Mouse (Mus musculus) midbrain, embryonic 12.5 days (tissue): ENCODE measurements at regions not wholly inside any gene's neighbourhood (a gene's known extent, or its start where the extent isn't known, plus 50 kb on each side); places are given as distances from the start of the nearest gene placed in this dataset.

Source experiments
- ATAC-seq: fragments of 200-750 bp; cut with Nextera tagmentation; 2 replicates; pipeline ENCODE4 v1.8.0; 2017; ENCODE audit warnings: low read depth, moderate TSS enrichment, moderate library complexity; ENCODE audit not compliant: low FRiP score
- H3K27ac ChIP-seq: fragments of 300-500 bp; sonication (generic); replicated peaks from 2 replicates; pipeline ENCODE4 v1.5.1; 2016; ENCODE audit warnings: mild to moderate bottlenecking
- H3K27me3 ChIP-seq: fragments of 300-500 bp; sonication (generic); 2 replicates; pipeline ENCODE4 v1.6.1; 2016; ENCODE audit warnings: mild to moderate bottlenecking
- H3K36me3 ChIP-seq: fragments of 300-500 bp; sonication (generic); 2 replicates; pipeline ENCODE4 v1.6.1; 2016
- H3K4me1 ChIP-seq: fragments of 300-500 bp; sonication (generic); 2 replicates; pipeline ENCODE4 v1.6.1; 2016
- H3K4me2 ChIP-seq: fragments of 300-500 bp; sonication (generic); replicated peaks from 2 replicates; pipeline ENCODE4 v1.6.1; 2016; ENCODE audit warnings: mild to moderate bottlenecking, moderate library complexity
- H3K4me3 ChIP-seq: fragments of 300-500 bp; sonication (generic); 2 replicates; pipeline ENCODE4 v1.5.1; 2016; ENCODE audit warnings: mild to moderate bottlenecking
- H3K9ac ChIP-seq: fragments of 300-500 bp; sonication (generic); replicated peaks from 2 replicates; pipeline ENCODE4 v1.6.1; 2016; ENCODE audit warnings: mild to moderate bottlenecking, moderate library complexity
- H3K9me3 ChIP-seq: fragments of 300-500 bp; sonication (generic); 2 replicates; pipeline ENCODE4 v1.6.1; 2016; ENCODE audit warnings: mild to moderate bottlenecking
- WGBS: fragments of 180-500 bp; shearing (Covaris S2); methylation state at CpG from one replicate; pipeline ENCODE4 v1.1.7; 2016; 5-methylcytosine and 5-hydroxymethylcytosine counted together

DNA sequence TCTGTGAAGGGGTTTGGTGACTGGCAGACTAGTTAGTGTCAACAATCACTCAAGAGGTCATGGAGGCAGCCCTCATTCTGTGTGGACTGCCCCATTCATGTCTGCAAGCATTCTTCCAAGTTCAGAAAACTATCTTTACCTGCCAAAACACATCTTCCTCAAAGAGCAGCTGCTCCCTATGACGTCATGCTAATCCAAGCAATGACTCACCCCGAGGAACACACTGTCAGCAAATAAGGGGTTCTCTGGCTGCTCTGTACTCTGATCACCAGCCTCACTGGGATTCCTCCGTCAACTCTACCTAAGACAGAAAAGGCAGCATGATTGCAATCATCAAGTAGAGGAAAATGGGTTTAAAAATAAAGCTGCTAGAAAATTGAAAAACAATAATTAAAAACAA, 165.4 kb upstream of the Nabp1 start:
- no peak for ATAC-seq
- H3K9ac ChIP-seq, result no peak overlapping the region
- 48% methylated on average over 3 of the region's 3 CpGs for WGBS
- H3K4me2 ChIP-seq, result no peak overlapping the region
- no peak overlapping the region for H3K27ac ChIP-seq
- H3K27me3 ChIP-seq, result no peaks in the 10 kb centered on the region
- no peak overlapping the region for H3K4me3 ChIP-seq
- H3K4me1 ChIP-seq, result 0 out of 2 replicates have a peak, but pooled peaks cover 18% of the 10 kb centered on the region
- H3K36me3 ChIP-seq, result no peaks in the 10 kb centered on the region
- no peaks in the 10 kb centered on the region for H3K9me3 ChIP-seq

- H3K9me3 ChIP-seq, result no peaks in the 10 kb centered on the region
- H3K4me2 ChIP-seq, result no peak overlapping the region
- H3K9ac ChIP-seq, result no peak overlapping the region
- peaks cover 3% of the 10 kb centered on the region; the same call in 1 of the 2 replicates for H3K27me3 ChIP-seq
- WGBS, result 79% methylated on average over 6 of the region's 6 CpGs
- no peaks in the 10 kb centered on the region for H3K36me3 ChIP-seq
- ATAC-seq, result no peak
- peaks cover 10% of the 10 kb centered on the region for H3K4me1 ChIP-seq
- no peak overlapping the region for H3K27ac ChIP-seq
- no peak overlapping the region for H3K4me3 ChIP-seq
These were observed 160.5 kb upstream of the Nabp1 start for GRCm38 (mm10) chr1:51638519-51639302.

- H3K27ac ChIP-seq, result no peak overlapping the region
- no peak overlapping the region for H3K4me2 ChIP-seq
- peaks cover 10% of the 10 kb centered on the region for H3K4me1 ChIP-seq
- no peak for ATAC-seq
- H3K9me3 ChIP-seq, result no peaks in the 10 kb centered on the region
- peaks cover 3% of the 10 kb centered on the region; the same call in 1 of the 2 replicates for H3K27me3 ChIP-seq
- no peak overlapping the region for H3K9ac ChIP-seq
- H3K4me3 ChIP-seq, result no peak overlapping the region
- 38% methylated on average over 7 of the region's 7 CpGs for WGBS
- H3K36me3 ChIP-seq, result no peaks in the 10 kb centered on the region
These were observed 157.8 kb upstream of the Nabp1 start for GRCm38 (mm10) chr1:51635881-51636515.

DNA sequence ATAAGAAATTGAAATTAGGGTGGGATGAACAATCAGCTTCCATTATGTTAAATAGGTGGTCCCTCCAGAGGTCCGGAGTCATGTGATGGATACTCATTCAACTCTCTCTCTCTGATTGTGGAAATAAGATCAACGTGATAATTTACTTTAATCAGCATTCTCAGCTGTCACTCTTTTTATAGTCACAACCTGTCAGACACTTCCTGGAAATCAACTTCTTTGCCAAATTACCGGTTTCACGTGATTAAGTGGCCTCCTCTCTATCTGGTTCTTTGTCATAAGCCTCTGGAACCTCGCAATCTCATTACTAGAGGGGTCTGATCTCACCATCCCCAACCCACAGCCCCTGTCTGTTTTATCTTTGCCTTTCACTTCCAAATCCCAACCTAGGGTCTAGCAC, 155.6 kb upstream of the Nabp1 start:
- H3K27me3 ChIP-seq, result peaks cover 3% of the 10 kb centered on the region; the same call in 1 of the 2 replicates
- H3K9me3 ChIP-seq, result no peaks in the 10 kb centered on the region
- whole genome bisulfite sequencing, result 82% methylated on average over 5 of the region's 5 CpGs
- no peak overlapping the region for H3K4me2 ChIP-seq
- no peak overlapping the region for H3K27ac ChIP-seq
- no peak overlapping the region for H3K9ac ChIP-seq
- H3K36me3 ChIP-seq, result no peaks in the 10 kb centered on the region
- ATAC-seq, result no peak
- H3K4me3 ChIP-seq, result no peak overlapping the region
- H3K4me1 ChIP-seq, result peaks cover 10% of the 10 kb centered on the region

DNA sequence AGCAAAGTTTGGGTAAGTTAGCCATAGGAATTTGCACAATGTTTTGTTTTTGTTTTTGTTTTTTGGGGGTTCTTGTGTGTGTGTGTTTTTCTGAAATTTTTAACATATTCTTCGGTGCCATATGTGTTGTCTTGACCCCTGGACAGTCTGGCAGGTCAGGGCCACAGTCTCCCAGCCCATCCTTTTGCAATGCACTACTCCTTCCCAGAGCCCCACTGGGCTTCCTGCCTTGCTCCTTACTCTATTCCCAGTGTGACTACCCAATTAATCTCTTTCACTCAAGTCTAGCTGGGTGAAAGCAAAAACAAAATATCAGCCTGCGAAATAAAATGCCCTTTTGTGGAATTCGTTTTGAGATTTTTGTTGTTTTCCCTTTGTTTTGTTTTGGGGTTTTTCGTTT, 154.6 kb upstream of the Nabp1 start:
- H3K4me1 ChIP-seq, result peaks cover 13% of the 10 kb centered on the region
- no peaks in the 10 kb centered on the region for H3K9me3 ChIP-seq
- peaks cover 3% of the 10 kb centered on the region; the same call in 1 of the 2 replicates for H3K27me3 ChIP-seq
- WGBS, result 86% methylated on average over 4 of the region's 4 CpGs
- H3K27ac ChIP-seq, result no peak overlapping the region
- ATAC-seq, result no peak
- no peak overlapping the region for H3K9ac ChIP-seq
- no peak overlapping the region for H3K4me3 ChIP-seq
- no peaks in the 10 kb centered on the region for H3K36me3 ChIP-seq
- H3K4me2 ChIP-seq, result no peak overlapping the region

DNA sequence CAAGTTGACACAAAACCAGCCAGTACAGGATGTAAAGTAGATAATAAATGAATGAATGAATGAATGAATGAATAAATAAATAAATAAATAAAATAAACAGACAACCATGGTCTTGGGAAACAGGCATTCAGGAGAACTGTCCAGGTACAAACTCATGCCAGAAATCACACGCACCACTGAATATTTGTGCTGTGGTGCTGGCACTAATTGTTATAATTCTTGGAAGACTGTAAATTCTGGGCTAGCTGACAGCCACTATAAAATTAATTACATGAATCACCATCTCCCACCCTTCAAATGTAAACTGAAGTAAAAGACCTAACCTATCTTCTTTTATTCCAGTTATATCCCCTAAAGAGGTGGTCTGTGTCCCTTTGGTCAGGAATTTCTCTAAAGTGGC, 151.6 kb upstream of the Nabp1 start:
- Histone ChIP-seq H3K9ac (no peak overlapping the region), H3K27ac (no peak overlapping the region), H3K27me3 (peaks cover 18% of the 10 kb centered on the region), H3K4me2 (no peak overlapping the region), H3K36me3 (no peaks in the 10 kb centered on the region), H3K4me1 (0 out of 2 replicates have a peak, but pooled peaks cover 3% of the 10 kb centered on the region), H3K9me3 (no peaks in the 10 kb centered on the region), H3K4me3 (no peak overlapping the region)
- 100% methylated on average over 1 of the region's 1 CpGs for WGBS
- ATAC-seq, result no peak

- Histone ChIP-seq H3K4me1 (peaks cover 8% of the 10 kb centered on the region; the same call in 1 of the 2 replicates), H3K27me3 (peaks cover 26% of the 10 kb centered on the region), H3K9ac (no peak overlapping the region), H3K9me3 (no peaks in the 10 kb centered on the region), H3K36me3 (no peaks in the 10 kb centered on the region), H3K4me3 (no peak overlapping the region), H3K27ac (no peak overlapping the region), H3K4me2 (no peak overlapping the region)
- 0 out of 2 replicates have a peak, but pooled peaks have one; percentile 50 for ATAC-seq
- WGBS, result 45% methylated on average over 5 of the region's 5 CpGs
These were observed 150.0 kb upstream of the Nabp1 start for GRCm38 (mm10) chr1:51628137-51628793.

- Histone ChIP-seq H3K36me3 (no peaks in the 10 kb centered on the region), H3K9ac (no peak overlapping the region), H3K4me3 (no peak overlapping the region), H3K27me3 (peaks cover 26% of the 10 kb centered on the region), H3K27ac (no peak overlapping the region), H3K4me1 (peaks cover 28% of the 10 kb centered on the region), H3K9me3 (no peaks in the 10 kb centered on the region), H3K4me2 (no peak overlapping the region)
- no peak for ATAC-seq
- WGBS, result 91% methylated on average over 9 of the region's 9 CpGs
These were observed 148.1 kb upstream of the Nabp1 start for GRCm38 (mm10) chr1:51626303-51626702.

GRCm38 (mm10) chr1:51625079-51625478, 146.9 kb upstream of the Nabp1 start:
- H3K36me3 ChIP-seq, result no peaks in the 10 kb centered on the region
- no peak overlapping the region for H3K9ac ChIP-seq
- no peaks in the 10 kb centered on the region for H3K9me3 ChIP-seq
- no peak overlapping the region for H3K4me3 ChIP-seq
- H3K27ac ChIP-seq, result no peak overlapping the region
- peaks cover 30% of the 10 kb centered on the region for H3K4me1 ChIP-seq
- no peak overlapping the region for H3K4me2 ChIP-seq
- H3K27me3 ChIP-seq, result peaks cover 31% of the 10 kb centered on the region
- WGBS, result 96% methylated on average over 7 of the region's 7 CpGs
- no peak for ATAC-seq

DNA sequence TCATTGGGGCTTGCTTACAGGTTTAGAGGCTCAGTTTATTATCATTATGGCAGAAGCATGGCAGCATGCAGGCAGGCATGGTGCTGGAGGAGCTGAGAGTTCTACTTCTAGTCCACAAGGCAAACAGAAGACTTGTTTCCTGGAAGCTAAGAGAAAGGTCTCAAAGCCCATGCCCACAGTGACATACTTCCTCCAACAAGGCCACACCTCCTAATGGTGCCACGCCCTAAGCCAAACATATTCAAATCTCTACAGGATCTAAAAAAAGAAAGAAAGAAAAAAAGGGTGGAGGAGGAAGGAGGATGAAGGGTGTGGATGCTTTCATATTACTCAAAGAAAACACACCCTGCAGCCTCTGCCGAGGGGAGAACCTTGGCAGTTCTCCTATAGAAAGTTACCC, 146.3 kb upstream of the Nabp1 start:
- Histone ChIP-seq H3K9ac (no peak overlapping the region), H3K27me3 (peaks cover 36% of the 10 kb centered on the region), H3K9me3 (no peaks in the 10 kb centered on the region), H3K27ac (no peak overlapping the region), H3K4me1 (peaks cover 30% of the 10 kb centered on the region), H3K4me3 (no peak overlapping the region), H3K4me2 (no peak overlapping the region), H3K36me3 (no peaks in the 10 kb centered on the region)
- WGBS, result 81% methylated on average over 2 of the region's 2 CpGs
- no peak for ATAC-seq

- H3K9me3 ChIP-seq, result no peaks in the 10 kb centered on the region
- peaks cover 31% of the 10 kb centered on the region for H3K4me1 ChIP-seq
- H3K4me3 ChIP-seq, result no peak overlapping the region
- ATAC-seq, result no peak
- H3K27ac ChIP-seq, result no peak overlapping the region
- H3K4me2 ChIP-seq, result no peak overlapping the region
- H3K9ac ChIP-seq, result no peak overlapping the region
- WGBS, result 57% methylated on average over 3 of the region's 3 CpGs
- peaks cover 45% of the 10 kb centered on the region for H3K27me3 ChIP-seq
- H3K36me3 ChIP-seq, result no peaks in the 10 kb centered on the region
These were observed 144.8 kb upstream of the Nabp1 start for GRCm38 (mm10) chr1:51622986-51623385.
